Mouse (Mus musculus): ENCODE measurements at regions not wholly inside any gene's neighbourhood (a gene's known extent, or its start where the extent isn't known, plus 50 kb on each side); places are given as distances from the start of the nearest gene placed in this dataset.

- TF ChIP-seq POLR2A (IDR thresholded peaks at IDR 0.05; ENCODE audit: low read depth, low read length) (no peak), CTCF (IDR thresholded peaks at IDR 0.05; ENCODE audit: borderline replicate concordance, insufficient read depth, low read length) (no peak)
Observed at GRCm38 (mm10) chr15:10865109-10865508, 87.0 kb upstream of the C1qtnf3 start.

Measured in embryonic fibroblast, embryonic 13.5 days (primary cell).